Mouse (Mus musculus) megakaryocyte, embryonic 14.5 days (primary cell): ENCODE data around the gene Slc44a4.

Experiments
- FLI1 ChIP-seq: IDR thresholded peaks from 2 replicates; pipeline ENCODE4 v1.6.1; 2012; ENCODE audit warnings: low read length, inconsistent platforms, mixed read lengths
- GATA1 ChIP-seq: IDR thresholded peaks from 3 replicates; pipeline ENCODE4 v1.6.1; 2012; ENCODE audit warnings: mixed read lengths, low read length, inconsistent platforms, borderline replicate concordance

GRCm38 (mm10) chr17:34865981-34866380, 48.3 kb upstream of the Slc44a4 start:
- TF ChIP-seq GATA1 (no peak), FLI1 (no peak)
